Mouse (Mus musculus): ENCODE measurements around the gene Smpx.

- no peak for TF ChIP-seq CTCF (IDR thresholded peaks at IDR 0.05; ENCODE audit: borderline replicate concordance, insufficient read depth, low read depth, low read length)
- no peak for TF ChIP-seq POLR2A (IDR thresholded peaks at IDR 0.05; ENCODE audit: borderline replicate concordance, insufficient read depth, low read length)
Observed at GRCm38 (mm10) chrX:157697591-157698135, 1.0 kb upstream of the Smpx start.
